Mouse (Mus musculus) bone marrow macrophage, adult 2 months (primary cell): ENCODE results near the gene Btnl9. TPM values are rescaled to one million over a fixed set of nuclear protein-coding genes. Genes with fewer than 3 reads are reported as not detected.

Experiments used
- H3K27ac ChIP-seq: 2 replicates; pipeline ENCODE4 v1.5.1; 2012; ENCODE audit warnings: low read depth, low read length; ENCODE audit not compliant: insufficient read depth
- H3K4me1 ChIP-seq: 2 replicates; pipeline ENCODE4 v1.6.1; 2012; ENCODE audit warnings: low read length; ENCODE audit not compliant: control insufficient read depth, insufficient read depth
- H3K4me3 ChIP-seq: 2 replicates; pipeline ENCODE4 v1.5.1; 2012; ENCODE audit warnings: mild to moderate bottlenecking, low read length, moderate library complexity; ENCODE audit not compliant: insufficient read depth
- CTCF ChIP-seq: IDR thresholded peaks from 2 replicates; pipeline ENCODE4 v1.5.1; 2012; ENCODE audit warnings: low read depth, mild to moderate bottlenecking, low read length, moderate library complexity
- POLR2A ChIP-seq: IDR thresholded peaks from 2 replicates; pipeline ENCODE4 v1.6.1; 2012; ENCODE audit warnings: mild to moderate bottlenecking, low read depth, low read length, borderline replicate concordance
- polyA plus RNA-seq: library from polyadenylated mRNA; stranded (reverse); fragments of >200 nt; gene quantifications from 2 replicates; pipeline ENCODE4 v1.2.4, GENCODE M21; 2012; ENCODE audit not compliant: missing spikeins, insufficient read depth, insufficient read length

The Btnl9 gene
- polyA plus RNA-seq, 1 experiment: not detected

DNA sequence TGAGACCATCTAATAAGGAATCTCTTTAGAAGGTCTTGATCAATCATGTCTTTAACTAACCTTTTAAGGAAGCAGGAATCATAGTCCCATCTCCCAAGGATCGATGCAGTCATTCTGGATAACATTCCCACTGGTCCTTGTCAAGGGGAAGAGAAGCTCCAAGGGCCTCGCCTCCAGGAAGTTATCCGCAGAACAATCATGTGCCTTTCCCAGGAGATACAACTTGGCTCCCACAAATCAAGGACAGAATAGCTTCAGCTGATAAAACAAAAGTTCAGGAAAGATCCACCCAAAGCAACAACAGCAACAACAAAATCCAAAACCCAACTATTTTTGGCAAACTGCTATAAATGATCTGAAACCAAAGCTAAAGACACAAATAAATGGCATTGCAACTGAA is 67.3 kb downstream of the Btnl9 start:
- Histone ChIP-seq H3K4me3 (no peak overlapping the region), H3K27ac (no peak overlapping the region), H3K4me1 (no peaks in the 10 kb centered on the region)
- TF ChIP-seq POLR2A: no peak
- TF ChIP-seq CTCF: no peak

Other genes with a start within 250 kb of the Btnl9 start
- gene Psme2b, start 241.0 kb downstream of the Btnl9 start, polyA plus RNA-seq: 68.9 and 82.5 TPM in 2 replicates
- 1.0 and 1.3 TPM in 2 replicates for gene Olfr56, start 208.3 kb downstream of the Btnl9 start, polyA plus RNA-seq
- 27.3 and 32.4 TPM in 2 replicates for gene 9930111J21Rik1, start 207.8 kb downstream of the Btnl9 start, polyA plus RNA-seq
- gene Gm12185, start 194.9 kb downstream of the Btnl9 start, polyA plus RNA-seq: 2.7 and 3.7 TPM in 2 replicates
- 2.3 and 5.8 TPM in 2 replicates for gene Tgtp1, start 193.0 kb downstream of the Btnl9 start, polyA plus RNA-seq
- gene 9930111J21Rik2, start 135.9 kb downstream of the Btnl9 start, polyA plus RNA-seq: 72.7 and 91.8 TPM in 2 replicates
- 11.8 and 21.4 TPM in 2 replicates for gene Tgtp2, start 123.0 kb downstream of the Btnl9 start, polyA plus RNA-seq
- gene Ifi47, start 110.6 kb downstream of the Btnl9 start, polyA plus RNA-seq: 49.2 and 51.9 TPM in 2 replicates
- gene Olfr1396, start 72.3 kb downstream of the Btnl9 start, polyA plus RNA-seq: not detected in 2 replicates
- not detected in 2 replicates for gene Olfr1395, start 44.9 kb downstream of the Btnl9 start, polyA plus RNA-seq
- gene Olfr1394, start 32.8 kb downstream of the Btnl9 start, polyA plus RNA-seq: not detected in 2 replicates
- 28.4 and 30.8 TPM in 2 replicates for gene Zfp62, start 16.1 kb upstream of the Btnl9 start, polyA plus RNA-seq
- 76.3 and 89.8 TPM in 2 replicates for gene Mgat1, start 57.0 kb upstream of the Btnl9 start, polyA plus RNA-seq
- gene Olfr1393, start 91.1 kb upstream of the Btnl9 start, polyA plus RNA-seq: not detected in 2 replicates
- gene Olfr1392, start 98.1 kb upstream of the Btnl9 start, polyA plus RNA-seq: not detected in 2 replicates
- not detected in 2 replicates for gene Olfr10, start 117.6 kb upstream of the Btnl9 start, polyA plus RNA-seq
- gene Olfr1391, start 135.6 kb upstream of the Btnl9 start, polyA plus RNA-seq: not detected in 2 replicates
- gene Olfr1390, start 148.0 kb upstream of the Btnl9 start, polyA plus RNA-seq: not detected in 2 replicates
- not detected in 2 replicates for gene Olfr1389, start 235.9 kb upstream of the Btnl9 start, polyA plus RNA-seq
- 0.24 and 0.35 TPM in 2 replicates for gene Olfr1388, start 249.5 kb upstream of the Btnl9 start, polyA plus RNA-seq